Mouse (Mus musculus): ENCODE measurements at regions not wholly inside any gene's neighbourhood (a gene's known extent, or its start where the extent isn't known, plus 50 kb on each side); places are given as distances from the start of the nearest gene placed in this dataset.

DNA sequence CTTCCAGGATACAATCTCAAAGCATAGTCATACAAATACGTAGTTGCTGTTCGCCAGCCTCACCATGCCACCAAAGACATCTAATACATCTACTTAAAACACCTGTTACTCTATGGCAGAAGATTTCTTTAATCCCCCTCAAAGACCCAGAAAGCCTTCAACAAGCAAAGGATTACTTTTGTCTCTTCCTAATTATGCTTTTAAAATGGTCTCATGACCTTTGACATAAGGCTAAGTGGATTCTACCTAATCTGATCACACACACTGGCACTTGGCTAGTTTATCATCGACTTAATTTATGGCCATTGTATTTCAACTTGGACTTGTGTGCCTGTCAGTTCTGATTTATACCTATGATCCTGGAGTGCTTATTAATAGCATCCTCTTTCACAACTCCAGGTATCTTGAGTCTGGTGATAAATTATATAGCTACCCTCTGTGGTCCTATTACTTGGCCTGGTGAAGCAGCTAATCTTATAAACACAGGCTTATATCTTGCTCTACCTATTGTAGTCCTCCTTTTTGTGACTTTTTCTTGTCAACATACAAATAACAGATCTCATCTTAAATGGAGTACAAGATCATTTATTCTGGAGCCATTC is 568.6 kb upstream of the B3galt2 start:
- no peak for TF ChIP-seq POLR2A (IDR thresholded peaks at IDR 0.05; ENCODE audit: borderline replicate concordance, insufficient read depth, low read length)
- TF ChIP-seq CTCF (IDR thresholded peaks at IDR 0.05; ENCODE audit: borderline replicate concordance, insufficient read depth, low read depth, low read length) = no peak

All from cerebellum, adult 2 months (tissue).